Mouse (Mus musculus): ENCODE results near the gene Retreg3. TPM values are rescaled to one million over a fixed set of nuclear protein-coding genes. Genes with fewer than 3 reads are reported as not detected.

The Retreg3 gene
- polyA plus RNA-seq, 1 experiment from 2014 or later: 14.6 TPM

- H3K27me3 ChIP-seq (ENCODE audit: poor library complexity, severe bottlenecking): peaks cover 63% of the 10 kb centered on the region
- H3K9me3 ChIP-seq: no peaks in the 10 kb centered on the region
- H3K27ac ChIP-seq: no peak overlapping the region
- H3K4me3 ChIP-seq: peak overlapping the region; percentile 13; the same call in 1 of the 2 replicates
- WGBS: 1% methylated on average over 27 of the region's 27 CpGs
- peaks cover 37% of the 10 kb centered on the region for H3K4me1 ChIP-seq
- peaks cover 15% of the 10 kb centered on the region for H3K36me3 ChIP-seq (replicated peaks)
- DNase-seq (ENCODE audit: extremely low spot score, low spot score): no peak
Measured at GRCm38 (mm10) chr11:101079746-101080145, 39.9 kb downstream of the Retreg3 start.

- WGBS: 68% methylated on average over 9 of the region's 9 CpGs
- no peak within 1 kb of the TSS for H3K27ac ChIP-seq
- peaks cover 65% of the 10 kb centered on the region for H3K27me3 ChIP-seq (ENCODE audit: poor library complexity, severe bottlenecking)
- H3K9me3 ChIP-seq: no peaks in the 10 kb centered on the region
- H3K36me3 ChIP-seq (replicated peaks): peaks cover 7% of the 10 kb centered on the region; the same call in 1 of the 2 replicates
- H3K4me1 ChIP-seq: peaks cover 26% of the 10 kb centered on the region
- H3K4me3 ChIP-seq: no peak within 1 kb of the TSS
- DNase-seq (ENCODE audit: extremely low spot score, low spot score): no peak
Measured at GRCm38 (mm10) chr11:101078121-101078520, 41.6 kb downstream of the Retreg3 start, which contains the start of gene Hsd17b1. Gene Hsd17b1 (plus strand): TSS chr11:101078411.

- H3K9me3 ChIP-seq: no peaks in the 10 kb centered on the region
- no peak overlapping the region; the same call in 1 of the 2 replicates for H3K4me3 ChIP-seq
- peaks cover 24% of the 10 kb centered on the region for H3K4me1 ChIP-seq
- WGBS: 72% methylated on average over 14 of the region's 14 CpGs
- peaks cover 6% of the 10 kb centered on the region for H3K36me3 ChIP-seq (replicated peaks)
- H3K27me3 ChIP-seq (ENCODE audit: poor library complexity, severe bottlenecking): peaks cover 57% of the 10 kb centered on the region
- no peak overlapping the region for H3K27ac ChIP-seq
- no peak for DNase-seq (ENCODE audit: extremely low spot score, low spot score)
Measured at GRCm38 (mm10) chr11:101071810-101072428, 47.8 kb downstream of the Retreg3 start.

GRCm38 (mm10) chr11:101070987-101071386, 48.7 kb downstream of the Retreg3 start:
- Histone ChIP-seq H3K27ac (no peak overlapping the region), H3K4me3 (peak overlapping the region; percentile 71), H3K4me1 (peaks cover 31% of the 10 kb centered on the region), H3K27me3 (ENCODE audit: poor library complexity, severe bottlenecking) (peaks cover 53% of the 10 kb centered on the region), H3K9me3 (no peaks in the 10 kb centered on the region), H3K36me3 (replicated peaks) (no peaks in the 10 kb centered on the region; the same call in 1 of the 2 replicates)
- 76% methylated on average over 6 of the region's 6 CpGs for WGBS
- no peak for DNase-seq (ENCODE audit: extremely low spot score, low spot score)

GRCm38 (mm10) chr11:101070189-101070527, 49.5 kb downstream of the Retreg3 start:
- DNase-seq (ENCODE audit: extremely low spot score, low spot score): no peak
- peak overlapping the region; percentile 71 for H3K4me3 ChIP-seq
- H3K27me3 ChIP-seq (ENCODE audit: poor library complexity, severe bottlenecking): peaks cover 50% of the 10 kb centered on the region
- WGBS: 1% methylated on average over 36 of the region's 36 CpGs
- H3K36me3 ChIP-seq (replicated peaks): no peaks in the 10 kb centered on the region; the same call in 1 of the 2 replicates
- peak overlapping the region; percentile 90 for H3K27ac ChIP-seq
- no peaks in the 10 kb centered on the region for H3K9me3 ChIP-seq
- peaks cover 31% of the 10 kb centered on the region for H3K4me1 ChIP-seq

GRCm38 (mm10) chr11:101069391-101070188, 50.1 kb downstream of the Retreg3 start, which contains the start of gene Naglu:
Gene Naglu (plus strand): TSS chr11:101070012.
- H3K27ac ChIP-seq: peak within 1 kb of the TSS; percentile 90

GRCm38 (mm10) chr11:101066549-101067412, 52.9 kb downstream of the Retreg3 start:
- peaks cover 18% of the 10 kb centered on the region for H3K36me3 ChIP-seq (replicated peaks)
- peak; percentile 88 for DNase-seq (ENCODE audit: extremely low spot score, low spot score)
- 19% methylated on average over 18 of the region's 18 CpGs for WGBS
- H3K4me1 ChIP-seq: peaks cover 53% of the 10 kb centered on the region
- H3K27me3 ChIP-seq (ENCODE audit: poor library complexity, severe bottlenecking): peaks cover 36% of the 10 kb centered on the region
- H3K4me3 ChIP-seq: peak overlapping the region; percentile 50
- peak overlapping the region; percentile 71 for H3K27ac ChIP-seq
- H3K9me3 ChIP-seq: no peaks in the 10 kb centered on the region

More at GRCm38 (mm10) chr11:101069391-101070188, 50.1 kb downstream of the Retreg3 start, which contains the start of gene Naglu:
- Histone ChIP-seq H3K9me3 (no peaks in the 10 kb centered on the region), H3K36me3 (replicated peaks) (no peaks in the 10 kb centered on the region; the same call in 1 of the 2 replicates), H3K4me3 (peak within 1 kb of the TSS; percentile 71), H3K4me1 (peaks cover 31% of the 10 kb centered on the region), H3K27me3 (ENCODE audit: poor library complexity, severe bottlenecking) (peaks cover 50% of the 10 kb centered on the region)
- peak; percentile 94 for DNase-seq (ENCODE audit: extremely low spot score, low spot score)
- 5% methylated on average over 35 of the region's 35 CpGs for WGBS

GRCm38 (mm10) chr11:101065002-101065401, 54.7 kb downstream of the Retreg3 start:
- H3K27me3 ChIP-seq (ENCODE audit: poor library complexity, severe bottlenecking): peaks cover 23% of the 10 kb centered on the region
- no peak for DNase-seq (ENCODE audit: extremely low spot score, low spot score)
- H3K9me3 ChIP-seq: no peaks in the 10 kb centered on the region
- H3K4me3 ChIP-seq: no peak overlapping the region
- 90% methylated on average over 9 of the region's 9 CpGs for WGBS
- peaks cover 28% of the 10 kb centered on the region for H3K36me3 ChIP-seq (replicated peaks)
- H3K4me1 ChIP-seq: peaks cover 41% of the 10 kb centered on the region
- no peak overlapping the region for H3K27ac ChIP-seq

- 84% methylated on average over 4 of the region's 4 CpGs for WGBS
- Histone ChIP-seq H3K36me3 (replicated peaks) (peaks cover 33% of the 10 kb centered on the region), H3K9me3 (no peaks in the 10 kb centered on the region), H3K4me3 (no peak overlapping the region), H3K4me1 (peaks cover 37% of the 10 kb centered on the region), H3K27me3 (ENCODE audit: poor library complexity, severe bottlenecking) (peaks cover 23% of the 10 kb centered on the region), H3K27ac (no peak overlapping the region)
- DNase-seq (ENCODE audit: extremely low spot score, low spot score): no peak
Measured at GRCm38 (mm10) chr11:101064462-101064861, 55.2 kb downstream of the Retreg3 start.

GRCm38 (mm10) chr11:101063676-101064327, 55.9 kb downstream of the Retreg3 start:
- Histone ChIP-seq H3K27ac (peak overlapping the region; percentile 70), H3K4me3 (no peak overlapping the region), H3K36me3 (replicated peaks) (peaks cover 40% of the 10 kb centered on the region), H3K4me1 (peaks cover 34% of the 10 kb centered on the region), H3K27me3 (ENCODE audit: poor library complexity, severe bottlenecking) (peaks cover 17% of the 10 kb centered on the region), H3K9me3 (no peaks in the 10 kb centered on the region)
- 71% methylated on average over 12 of the region's 12 CpGs for WGBS
- DNase-seq (ENCODE audit: extremely low spot score, low spot score): no peak

- H3K36me3 ChIP-seq (replicated peaks): peaks cover 46% of the 10 kb centered on the region
- peaks cover 10% of the 10 kb centered on the region; the same call in 1 of the 2 replicates for H3K27me3 ChIP-seq (ENCODE audit: poor library complexity, severe bottlenecking)
- H3K27ac ChIP-seq: peak overlapping the region; percentile 70
- 79% methylated on average over 14 of the region's 14 CpGs for WGBS
- H3K9me3 ChIP-seq: no peaks in the 10 kb centered on the region
- no peak overlapping the region for H3K4me3 ChIP-seq
- H3K4me1 ChIP-seq: peaks cover 39% of the 10 kb centered on the region
- DNase-seq (ENCODE audit: extremely low spot score, low spot score): no peak
Measured at GRCm38 (mm10) chr11:101062971-101063675, 56.6 kb downstream of the Retreg3 start.
